Mouse (Mus musculus) kidney, embryonic 16.5 days (tissue): Measurements from ENCODE around the gene Isg20l2. TPM values are rescaled to one million over a fixed set of nuclear protein-coding genes. Genes with fewer than 3 reads are reported as not detected.

Source experiments
- ATAC-seq: fragments of 200-750 bp; cut with Nextera tagmentation; 2 replicates; pipeline ENCODE4 v1.8.0; 2017; ENCODE audit warnings: moderate TSS enrichment; ENCODE audit not compliant: low FRiP score, low TSS enrichment
- H3K27ac ChIP-seq: fragments of 300-500 bp; sonication (generic); 2 replicates; pipeline ENCODE4 v1.5.1; 2014; ENCODE audit warnings: low read length
- H3K27me3 ChIP-seq: fragments of 300-500 bp; sonication (generic); 2 replicates; pipeline ENCODE4 v1.6.1; 2014; ENCODE audit warnings: low read length, control low read depth, mixed read lengths; ENCODE audit not compliant: insufficient read depth
- H3K36me3 ChIP-seq: fragments of 300-500 bp; sonication (generic); 2 replicates; pipeline ENCODE4 v1.6.1; 2014; ENCODE audit warnings: low read length, control low read depth, mixed read lengths; ENCODE audit not compliant: insufficient read depth
- H3K4me1 ChIP-seq: fragments of 300-500 bp; sonication (generic); 2 replicates; pipeline ENCODE4 v1.6.1; 2014; ENCODE audit warnings: low read length, control low read depth, mixed read lengths; ENCODE audit not compliant: insufficient read depth
- H3K4me2 ChIP-seq: fragments of 300-500 bp; sonication (generic); replicated peaks from 2 replicates; pipeline ENCODE4 v1.6.1; 2014; ENCODE audit warnings: low read depth, low read length
- H3K4me3 ChIP-seq: fragments of 300-500 bp; sonication (generic); 2 replicates; pipeline ENCODE4 v1.5.1; 2014; ENCODE audit warnings: mild to moderate bottlenecking, low read length
- H3K9ac ChIP-seq: fragments of 300-500 bp; sonication (generic); replicated peaks from 2 replicates; pipeline ENCODE4 v1.6.1; 2014; ENCODE audit warnings: low read length
- H3K9me3 ChIP-seq: fragments of 300-500 bp; sonication (generic); 2 replicates; pipeline ENCODE4 v1.6.1; 2016; ENCODE audit warnings: low read length, control low read depth
- whole genome bisulfite sequencing: fragments of 180-500 bp; shearing (Covaris S2); extraction: QIAGEN DNeasy Blood & Tissue Kit; methylation state at CpG from one replicate; pipeline ENCODE4 v1.1.7; 2014; 5-methylcytosine and 5-hydroxymethylcytosine counted together
- polyA plus RNA-seq: library from polyadenylated mRNA; unstranded; fragments of >200 nt; fragmentation: Nextera tagmentation; extraction: Ambion mirVana; gene quantifications from 2 replicates; pipeline ENCODE4 v1.2.1, GENCODE M21; 2015

Gene Isg20l2
- polyA plus RNA-seq, 1 experiment from 2014 or later = 60.2 TPM

- no peak overlapping the region for H3K4me3 ChIP-seq
- no peak overlapping the region for H3K4me2 ChIP-seq
- no peak overlapping the region for H3K9ac ChIP-seq
- no peaks in the 10 kb centered on the region for H3K9me3 ChIP-seq
- WGBS = 30% methylated on average over 10 of the region's 10 CpGs
- no peak for ATAC-seq
- H3K4me1 ChIP-seq = peaks cover 26% of the 10 kb centered on the region
- H3K27me3 ChIP-seq = peaks cover 38% of the 10 kb centered on the region
- H3K27ac ChIP-seq = no peak overlapping the region
- H3K36me3 ChIP-seq = no peaks in the 10 kb centered on the region
These were observed 59.8 kb downstream of the Isg20l2 start for GRCm38 (mm10) chr3:87989935-87990334.

Other genes with a start within 250 kb of the Isg20l2 start
- 0.87 and 0.89 TPM in 2 replicates for gene Lrrc71, start 181.7 kb upstream of the Isg20l2 start, polyA plus RNA-seq
- gene Ntrk1, start 135.2 kb upstream of the Isg20l2 start, polyA plus RNA-seq = 6.1 and 6.4 TPM in 2 replicates
- gene Insrr, start 133.4 kb upstream of the Isg20l2 start, polyA plus RNA-seq = 2.7 and 2.8 TPM in 2 replicates
- 60.2 and 62.9 TPM in 2 replicates for gene Pear1, start 106.0 kb upstream of the Isg20l2 start, polyA plus RNA-seq
- 0.09 TPM in 1 of 2 replicates, not detected in the other for gene Sh2d2a, start 83.6 kb upstream of the Isg20l2 start, polyA plus RNA-seq
- 13.3 and 13.8 TPM in 2 replicates for gene Prcc, start 44.7 kb upstream of the Isg20l2 start, polyA plus RNA-seq
- 83.2 and 115 TPM in 2 replicates for gene Hdgf, start 24.0 kb upstream of the Isg20l2 start, polyA plus RNA-seq
- gene Mrpl24, start 10.8 kb upstream of the Isg20l2 start, polyA plus RNA-seq = 76.1 and 80.1 TPM in 2 replicates
- 19.9 and 22.7 TPM in 2 replicates for gene Rrnad1, start 403 bp downstream of the Isg20l2 start, polyA plus RNA-seq
- gene Crabp2, start 18.4 kb downstream of the Isg20l2 start, polyA plus RNA-seq = 62.0 and 67.8 TPM in 2 replicates
- gene Nes, start 40.8 kb downstream of the Isg20l2 start, polyA plus RNA-seq = 25.7 and 26.6 TPM in 2 replicates
- 0.10 TPM in 1 of 2 replicates, not detected in the other for gene Bcan, start 69.9 kb downstream of the Isg20l2 start, polyA plus RNA-seq
- 0.13 and 0.16 TPM in 2 replicates for gene Hapln2, start 97.3 kb downstream of the Isg20l2 start, polyA plus RNA-seq
- gene Gpatch4, start 112.8 kb downstream of the Isg20l2 start, polyA plus RNA-seq = 35.2 and 42.8 TPM in 2 replicates
- 181 and 190 TPM in 2 replicates for gene Naxe, start 128.2 kb downstream of the Isg20l2 start, polyA plus RNA-seq
- not detected in 2 replicates for gene Ttc24, start 148.0 kb downstream of the Isg20l2 start, polyA plus RNA-seq
- 20.9 and 23.6 TPM in 2 replicates for gene Iqgap3, start 151.7 kb downstream of the Isg20l2 start, polyA plus RNA-seq
- gene Mef2d, start 212.1 kb downstream of the Isg20l2 start, polyA plus RNA-seq = 16.9 and 20.2 TPM in 2 replicates